Mouse (Mus musculus) embryonic facial prominence, embryonic 13.5 days (tissue): ENCODE results near the gene Wbp2. TPM values are rescaled to one million over a fixed set of nuclear protein-coding genes. Genes with fewer than 3 reads are reported as not detected.
A peak's percentile ranks its signal among the peaks of the same experiment; 100 is the strongest.

Source experiments
- ATAC-seq: fragments of 200-750 bp; cut with Nextera tagmentation; 2 replicates; pipeline ENCODE4 v1.8.0; 2017; ENCODE audit warnings: low read depth; ENCODE audit not compliant: insufficient number of reproducible peaks, insufficient read depth, low FRiP score, low TSS enrichment
- H3K27ac ChIP-seq: fragments of 300-500 bp; sonication (generic); 2 replicates; pipeline ENCODE4 v1.5.1; 2015; ENCODE audit warnings: moderate library complexity, mild to moderate bottlenecking, inconsistent platforms
- H3K27me3 ChIP-seq: fragments of 300-500 bp; sonication (generic); 2 replicates; pipeline ENCODE4 v1.6.1; 2015; ENCODE audit warnings: mild to moderate bottlenecking, inconsistent platforms
- H3K36me3 ChIP-seq: fragments of 300-500 bp; sonication (generic); 2 replicates; pipeline ENCODE4 v1.6.1; 2015; ENCODE audit warnings: mild to moderate bottlenecking, inconsistent platforms
- H3K4me1 ChIP-seq: fragments of 300-500 bp; sonication (generic); 2 replicates; pipeline ENCODE4 v1.6.1; 2015; ENCODE audit warnings: inconsistent platforms
- H3K4me2 ChIP-seq: fragments of 300-500 bp; sonication (generic); 2 replicates; pipeline ENCODE4 v1.6.1; 2015; ENCODE audit warnings: moderate library complexity, mild to moderate bottlenecking, inconsistent platforms
- H3K4me3 ChIP-seq: fragments of 300-500 bp; sonication (generic); 2 replicates; pipeline ENCODE4 v1.5.1; 2015; ENCODE audit warnings: mild to moderate bottlenecking, inconsistent platforms
- H3K9ac ChIP-seq: fragments of 300-500 bp; sonication (generic); 2 replicates; pipeline ENCODE4 v1.6.1; 2015; ENCODE audit warnings: mild to moderate bottlenecking, inconsistent platforms
- H3K9me3 ChIP-seq: fragments of 300-500 bp; sonication (generic); 2 replicates; pipeline ENCODE4 v1.6.1; 2016; ENCODE audit warnings: inconsistent platforms
- WGBS: fragments of 180-500 bp; shearing (Covaris S2); methylation state at CpG from one replicate; pipeline ENCODE4 v1.1.7; 2015; ENCODE audit warnings: mixed read lengths; 5-methylcytosine and 5-hydroxymethylcytosine counted together
- polyA plus RNA-seq: library from polyadenylated mRNA; unstranded; fragments of >200 nt; fragmentation: Nextera tagmentation; extraction: Ambion mirVana; gene quantifications from 2 replicates; pipeline ENCODE4 v1.2.1, GENCODE M21; 2015

Wbp2 gene
- polyA plus RNA-seq, 1 experiment from 2014 or later = 52.0 TPM

- Histone ChIP-seq H3K4me2 (peak overlapping the region; percentile 82), H3K27ac (no peak overlapping the region), H3K27me3 (peaks cover 69% of the 10 kb centered on the region), H3K4me1 (peaks cover 67% of the 10 kb centered on the region), H3K9ac (peak overlapping the region; percentile 44; the same call in 1 of the 2 replicates), H3K4me3 (peak overlapping the region; percentile 50), H3K36me3 (no peaks in the 10 kb centered on the region), H3K9me3 (no peaks in the 10 kb centered on the region)
- WGBS = 8% methylated on average over 19 of the region's 19 CpGs
- ATAC-seq = no peak
Observed at GRCm38 (mm10) chr11:116107777-116108285, 21.0 kb upstream of the Wbp2 start.

- no peaks in the 10 kb centered on the region for H3K9me3 ChIP-seq
- no peak for ATAC-seq
- H3K4me2 ChIP-seq = peak overlapping the region; percentile 82
- peaks cover 70% of the 10 kb centered on the region for H3K4me1 ChIP-seq
- H3K9ac ChIP-seq = peak overlapping the region; percentile 44
- H3K27me3 ChIP-seq = peaks cover 69% of the 10 kb centered on the region
- peak overlapping the region; percentile 50 for H3K4me3 ChIP-seq
- H3K27ac ChIP-seq = no peak overlapping the region
- WGBS = 14% methylated on average over 14 of the region's 14 CpGs
- H3K36me3 ChIP-seq = no peaks in the 10 kb centered on the region
Observed at GRCm38 (mm10) chr11:116106963-116107776, 20.4 kb upstream of the Wbp2 start.

- H3K4me1 ChIP-seq = peaks cover 78% of the 10 kb centered on the region
Observed at GRCm38 (mm10) chr11:116106154-116106962, 19.6 kb upstream of the Wbp2 start.

GRCm38 (mm10) chr11:116105065-116105464 is 18.3 kb upstream of the Wbp2 start:
- Histone ChIP-seq H3K27me3 (peaks cover 48% of the 10 kb centered on the region), H3K4me1 (peaks cover 75% of the 10 kb centered on the region), H3K4me3 (no peak overlapping the region), H3K4me2 (no peak overlapping the region), H3K9ac (no peak overlapping the region), H3K36me3 (no peaks in the 10 kb centered on the region), H3K27ac (no peak overlapping the region), H3K9me3 (no peaks in the 10 kb centered on the region)
- no peak for ATAC-seq
- WGBS = 91% methylated on average over 2 of the region's 2 CpGs

More at GRCm38 (mm10) chr11:116106154-116106962, 19.6 kb upstream of the Wbp2 start:
- Histone ChIP-seq H3K27me3 (peaks cover 60% of the 10 kb centered on the region), H3K4me2 (peak overlapping the region; percentile 82), H3K9ac (peak overlapping the region; percentile 6; the same call in 1 of the 2 replicates), H3K27ac (no peak overlapping the region), H3K36me3 (no peaks in the 10 kb centered on the region), H3K4me3 (peak overlapping the region; percentile 14), H3K9me3 (no peaks in the 10 kb centered on the region)
- ATAC-seq = peak; percentile 35; the same call in 1 of the 2 replicates
- WGBS = 21% methylated on average over 32 of the region's 32 CpGs

GRCm38 (mm10) chr11:116104006-116104646 is 17.3 kb upstream of the Wbp2 start:
- H3K4me3 ChIP-seq = no peak overlapping the region
- H3K27me3 ChIP-seq = peaks cover 38% of the 10 kb centered on the region
- 0 out of 2 replicates have a peak overlapping the region, but pooled peaks have one; percentile 3 for H3K9ac ChIP-seq
- WGBS = 35% methylated on average over 14 of the region's 14 CpGs
- no peaks in the 10 kb centered on the region for H3K9me3 ChIP-seq
- H3K27ac ChIP-seq = peak overlapping the region; percentile 48
- peaks cover 65% of the 10 kb centered on the region for H3K4me1 ChIP-seq
- no peak overlapping the region for H3K4me2 ChIP-seq
- H3K36me3 ChIP-seq = no peaks in the 10 kb centered on the region
- peak; percentile 33; the same call in 1 of the 2 replicates for ATAC-seq

GRCm38 (mm10) chr11:116103572-116103971 is 16.8 kb upstream of the Wbp2 start:
- Histone ChIP-seq H3K4me1 (peaks cover 60% of the 10 kb centered on the region), H3K36me3 (no peaks in the 10 kb centered on the region), H3K27me3 (peaks cover 33% of the 10 kb centered on the region), H3K9ac (0 out of 2 replicates have a peak overlapping the region, but pooled peaks have one; percentile 3), H3K4me3 (no peak overlapping the region), H3K9me3 (no peaks in the 10 kb centered on the region), H3K4me2 (no peak overlapping the region), H3K27ac (0 out of 2 replicates have a peak overlapping the region, but pooled peaks have one; percentile 44)
- ATAC-seq = no peak
- 73% methylated on average over 12 of the region's 12 CpGs for WGBS

GRCm38 (mm10) chr11:116102472-116102871 is 15.7 kb upstream of the Wbp2 start:
- Histone ChIP-seq H3K27ac (peak overlapping the region; percentile 82), H3K36me3 (no peaks in the 10 kb centered on the region), H3K4me1 (peaks cover 49% of the 10 kb centered on the region), H3K9ac (no peak overlapping the region), H3K4me2 (no peak overlapping the region), H3K9me3 (no peaks in the 10 kb centered on the region), H3K27me3 (peaks cover 22% of the 10 kb centered on the region), H3K4me3 (no peak overlapping the region)
- no peak for ATAC-seq
- 50% methylated on average over 3 of the region's 4 CpGs for WGBS

- Histone ChIP-seq H3K27ac (peak overlapping the region; percentile 82), H3K4me2 (peak overlapping the region; percentile 26; the same call in 1 of the 2 replicates), H3K4me3 (no peak overlapping the region), H3K9ac (no peak overlapping the region), H3K27me3 (peaks cover 16% of the 10 kb centered on the region), H3K36me3 (no peaks in the 10 kb centered on the region), H3K4me1 (peaks cover 44% of the 10 kb centered on the region), H3K9me3 (no peaks in the 10 kb centered on the region)
- ATAC-seq = no peak
- 17% methylated on average over 11 of the region's 11 CpGs for WGBS
Observed at GRCm38 (mm10) chr11:116101931-116102381, 15.2 kb upstream of the Wbp2 start.

- 73% methylated on average over 7 of the region's 7 CpGs for WGBS
- Histone ChIP-seq H3K9ac (no peak overlapping the region), H3K4me3 (no peak overlapping the region), H3K4me2 (no peak overlapping the region), H3K36me3 (no peaks in the 10 kb centered on the region), H3K9me3 (no peaks in the 10 kb centered on the region), H3K27ac (peak overlapping the region; percentile 82), H3K4me1 (peaks cover 32% of the 10 kb centered on the region), H3K27me3 (peaks cover 5% of the 10 kb centered on the region)
- ATAC-seq = no peak
Observed at GRCm38 (mm10) chr11:116100839-116101238, 14.0 kb upstream of the Wbp2 start.

GRCm38 (mm10) chr11:116100385-116100784 is 13.6 kb upstream of the Wbp2 start:
- no peaks in the 10 kb centered on the region for H3K36me3 ChIP-seq
- no peaks in the 10 kb centered on the region for H3K9me3 ChIP-seq
- H3K4me2 ChIP-seq = no peak overlapping the region
- H3K27me3 ChIP-seq = peaks cover under 1% of the 10 kb centered on the region; the same call in 1 of the 2 replicates
- WGBS = 80% methylated on average over 6 of the region's 6 CpGs
- no peak overlapping the region for H3K27ac ChIP-seq
- no peak for ATAC-seq
- peaks cover 31% of the 10 kb centered on the region for H3K4me1 ChIP-seq
- no peak overlapping the region for H3K9ac ChIP-seq
- H3K4me3 ChIP-seq = no peak overlapping the region

- no peak for ATAC-seq
- Histone ChIP-seq H3K4me3 (no peak overlapping the region), H3K36me3 (no peaks in the 10 kb centered on the region), H3K9ac (no peak overlapping the region), H3K27me3 (no peaks in the 10 kb centered on the region), H3K4me1 (peaks cover 29% of the 10 kb centered on the region), H3K9me3 (no peaks in the 10 kb centered on the region), H3K4me2 (no peak overlapping the region), H3K27ac (no peak overlapping the region)
- 81% methylated on average over 6 of the region's 6 CpGs for WGBS
Observed at GRCm38 (mm10) chr11:116099462-116099861, 12.7 kb upstream of the Wbp2 start.
